Mouse (Mus musculus) limb, embryonic 14.5 days (tissue): Measurements from ENCODE around the gene 0610040J01Rik. TPM values are rescaled to one million over a fixed set of nuclear protein-coding genes. Genes with fewer than 3 reads are reported as not detected.
A peak's percentile ranks its signal among the peaks of the same experiment; 100 is the strongest.

Source experiments
- ATAC-seq: fragments of 200-750 bp; cut with Nextera tagmentation; 2 replicates; pipeline ENCODE4 v1.8.0; 2017; ENCODE audit warnings: low read depth, moderate number of reproducible peaks, moderate TSS enrichment; ENCODE audit not compliant: low FRiP score
- DNase-seq: peaks from one replicate; pipeline ENCODE4 v3.0.0-alpha.2; 2015; ENCODE audit warnings: low spot score
- H3K27ac ChIP-seq: fragments of 300-500 bp; sonication (generic); replicated peaks from 2 replicates; pipeline ENCODE4 v1.5.1; 2014; ENCODE audit warnings: low read depth, mild to moderate bottlenecking, low read length, moderate library complexity, mixed read lengths
- H3K27me3 ChIP-seq: fragments of 300-500 bp; sonication (generic); 2 replicates; pipeline ENCODE4 v1.6.1; 2014; ENCODE audit warnings: low read length, mixed read lengths; ENCODE audit not compliant: control insufficient read depth, insufficient read depth
- H3K36me3 ChIP-seq: fragments of 300-500 bp; sonication (generic); 2 replicates; pipeline ENCODE4 v1.6.1; 2014; ENCODE audit warnings: mild to moderate bottlenecking, low read length, moderate library complexity, mixed read lengths; ENCODE audit not compliant: control insufficient read depth, insufficient read depth
- H3K4me1 ChIP-seq: fragments of 300-500 bp; sonication (generic); 2 replicates; pipeline ENCODE4 v1.6.1; 2014; ENCODE audit warnings: antibody characterized with exemption, low read length, mixed read lengths; ENCODE audit not compliant: control insufficient read depth, insufficient read depth
- H3K4me2 ChIP-seq: fragments of 300-500 bp; sonication (generic); replicated peaks from 2 replicates; pipeline ENCODE4 v1.6.1; 2014; ENCODE audit warnings: low read depth, mild to moderate bottlenecking, low read length, moderate library complexity; ENCODE audit not compliant: severe bottlenecking
- H3K4me3 ChIP-seq: fragments of 300-500 bp; sonication (generic); replicated peaks from 2 replicates; pipeline ENCODE4 v1.5.1; 2014; ENCODE audit warnings: low read length
- H3K9ac ChIP-seq: fragments of 300-500 bp; sonication (generic); 2 replicates; pipeline ENCODE4 v1.6.1; 2014; ENCODE audit warnings: mild to moderate bottlenecking, low read depth, low read length, moderate library complexity; ENCODE audit not compliant: severe bottlenecking
- H3K9me3 ChIP-seq: fragments of 300-500 bp; sonication (generic); 2 replicates; pipeline ENCODE4 v1.6.1; 2016; ENCODE audit warnings: low read length; ENCODE audit not compliant: control insufficient read depth
- POLR2A ChIP-seq: fragments of 200-500 bp; IDR thresholded peaks from 2 replicates; pipeline ENCODE4 v1.8.0; 2012; ENCODE audit warnings: inconsistent platforms, mild to moderate bottlenecking, moderate library complexity, borderline replicate concordance; ENCODE audit not compliant: insufficient read depth, insufficient read length; ENCODE audit errors: extremely low read depth
- WGBS: fragments of 180-500 bp; shearing (Covaris S2); extraction: QIAGEN DNeasy Blood & Tissue Kit; methylation state at CpG from one replicate; pipeline ENCODE4 v1.1.7; 2014; 5-methylcytosine and 5-hydroxymethylcytosine counted together
- polyA plus RNA-seq, 2 experiments: library from polyadenylated mRNA; depleted of rRNA in 1 of 2; stranded (reverse) in 1 of 2; unstranded in 1 of 2; fragments of >200 nt; fragmentation: Nextera tagmentation in 1 of 2; extraction: Ambion mirVana in 1 of 2; gene quantifications; 2 replicates each; pipeline versions ENCODE4 v1.2.1 to v1.2.3; 2012 to 2014

The 0610040J01Rik gene
- polyA plus RNA-seq, 2 experiments, result 3.0 to 3.8 TPM

- 89% methylated on average over 2 of the region's 2 CpGs for WGBS
- no peak overlapping the region for H3K4me2 ChIP-seq
- no peak overlapping the region for H3K27ac ChIP-seq
- H3K4me3 ChIP-seq, result no peak overlapping the region
- H3K9ac ChIP-seq, result no peak overlapping the region
- TF ChIP-seq POLR2A, result no peak
- H3K4me1 ChIP-seq, result no peaks in the 10 kb centered on the region
- H3K9me3 ChIP-seq, result no peaks in the 10 kb centered on the region
- no peak for ATAC-seq
- DNase-seq, result no peak
- H3K36me3 ChIP-seq, result no peaks in the 10 kb centered on the region
- no peaks in the 10 kb centered on the region for H3K27me3 ChIP-seq
Observed at GRCm38 (mm10) chr5:63772971-63773370, 39.2 kb upstream of the 0610040J01Rik start.

- H3K4me3 ChIP-seq, result no peak overlapping the region
- ATAC-seq, result no peak
- no peaks in the 10 kb centered on the region for H3K9me3 ChIP-seq
- H3K36me3 ChIP-seq, result no peaks in the 10 kb centered on the region
- no peak for DNase-seq
- H3K4me1 ChIP-seq, result no peaks in the 10 kb centered on the region
- 85% methylated on average over 1 of the region's 1 CpGs for WGBS
- H3K4me2 ChIP-seq, result no peak overlapping the region
- no peaks in the 10 kb centered on the region for H3K27me3 ChIP-seq
- TF ChIP-seq POLR2A, result no peak
- H3K27ac ChIP-seq, result no peak overlapping the region
- no peak overlapping the region for H3K9ac ChIP-seq
Observed at GRCm38 (mm10) chr5:63773603-63774002, 38.6 kb upstream of the 0610040J01Rik start.

GRCm38 (mm10) chr5:63788156-63788826, 23.9 kb upstream of the 0610040J01Rik start:
- DNase-seq (no peak), ATAC-seq (no peak)
- Histone ChIP-seq H3K9ac (no peak overlapping the region), H3K27ac (no peak overlapping the region), H3K4me3 (no peak overlapping the region), H3K27me3 (no peaks in the 10 kb centered on the region), H3K9me3 (no peaks in the 10 kb centered on the region), H3K4me2 (no peak overlapping the region), H3K4me1 (no peaks in the 10 kb centered on the region), H3K36me3 (no peaks in the 10 kb centered on the region)
- WGBS, result 86% methylated on average over 10 of the region's 10 CpGs
- TF ChIP-seq POLR2A, result no peak

- Histone ChIP-seq H3K27ac (no peak overlapping the region), H3K36me3 (no peaks in the 10 kb centered on the region), H3K9me3 (no peaks in the 10 kb centered on the region), H3K27me3 (peaks cover 7% of the 10 kb centered on the region; the same call in 1 of the 2 replicates), H3K4me3 (peak overlapping the region; percentile 55), H3K4me2 (peak overlapping the region; percentile 95), H3K4me1 (no peaks in the 10 kb centered on the region), H3K9ac (peak overlapping the region; percentile 58)
- DNase-seq (no peak), ATAC-seq (no peak)
- WGBS, result under 1% methylated on average over 24 of the region's 26 CpGs
- TF ChIP-seq POLR2A, result no peak
Observed at GRCm38 (mm10) chr5:63812509-63812865, 324 bp downstream of the 0610040J01Rik start.

GRCm38 (mm10) chr5:63816643-63817042, 4.5 kb downstream of the 0610040J01Rik start:
- no peaks in the 10 kb centered on the region for H3K36me3 ChIP-seq
- 86% methylated on average over 7 of the region's 7 CpGs for WGBS
- no peak overlapping the region for H3K4me3 ChIP-seq
- DNase-seq (no peak), ATAC-seq (no peak)
- no peak overlapping the region for H3K4me2 ChIP-seq
- no peak overlapping the region for H3K9ac ChIP-seq
- no peak overlapping the region for H3K27ac ChIP-seq
- no peak for TF ChIP-seq POLR2A
- H3K4me1 ChIP-seq, result 0 out of 2 replicates have a peak, but pooled peaks cover 6% of the 10 kb centered on the region
- peaks cover 7% of the 10 kb centered on the region; the same call in 1 of the 2 replicates for H3K27me3 ChIP-seq
- no peaks in the 10 kb centered on the region for H3K9me3 ChIP-seq
